Mouse (Mus musculus) brain, embryonic 14.5 days (tissue): ENCODE measurements around the gene Agbl1.

ENCODE experiments used
- CTCF ChIP-seq: fragments of 200-500 bp; IDR thresholded peaks from 2 replicates; pipeline ENCODE4 v1.5.1; 2012; ENCODE audit warnings: inconsistent platforms, mild to moderate bottlenecking, moderate library complexity, borderline replicate concordance; ENCODE audit not compliant: insufficient read depth, insufficient read length; ENCODE audit errors: extremely low read depth
- POLR2A ChIP-seq: fragments of 200-500 bp; IDR thresholded peaks from 2 replicates; pipeline ENCODE4 v1.6.1; 2012; ENCODE audit warnings: mild to moderate bottlenecking, inconsistent platforms, borderline replicate concordance; ENCODE audit not compliant: poor library complexity, insufficient read depth, insufficient read length, severe bottlenecking; ENCODE audit errors: extremely low read depth

DNA sequence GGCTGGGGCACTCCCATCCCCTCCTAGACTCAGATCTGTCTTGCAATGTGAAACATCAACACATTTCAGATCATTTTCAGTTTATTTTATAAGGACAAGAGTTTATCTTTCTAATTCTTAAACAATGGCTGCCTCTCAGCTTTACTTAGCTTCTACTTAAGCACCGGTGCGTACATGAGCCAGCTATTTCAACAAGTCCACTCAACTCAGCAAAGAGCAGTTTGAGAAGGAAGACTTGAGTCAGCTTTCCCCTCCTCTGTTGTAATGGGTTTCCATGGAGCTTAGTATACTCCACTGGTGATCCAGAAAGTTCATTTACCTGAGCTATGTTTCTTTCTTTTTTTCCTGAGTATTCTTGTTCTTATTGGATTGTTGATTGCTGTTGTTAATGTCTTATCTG is 905.2 kb downstream of the Agbl1 start:
- TF ChIP-seq POLR2A: no peak
- TF ChIP-seq CTCF: no peak
